Mouse (Mus musculus): Measurements from ENCODE around the gene Nlrc5.
"Not testable (repeated sequence)": the region's sequence is repeated elsewhere in the genome, so short reads cannot be mapped to it uniquely, and the experiment has no call there.

The Nlrc5 gene

GRCm38 (mm10) chr8:94422270-94422669 is 11.9 kb upstream of the Nlrc5 start:
- DNase-seq = no peak

DNA sequence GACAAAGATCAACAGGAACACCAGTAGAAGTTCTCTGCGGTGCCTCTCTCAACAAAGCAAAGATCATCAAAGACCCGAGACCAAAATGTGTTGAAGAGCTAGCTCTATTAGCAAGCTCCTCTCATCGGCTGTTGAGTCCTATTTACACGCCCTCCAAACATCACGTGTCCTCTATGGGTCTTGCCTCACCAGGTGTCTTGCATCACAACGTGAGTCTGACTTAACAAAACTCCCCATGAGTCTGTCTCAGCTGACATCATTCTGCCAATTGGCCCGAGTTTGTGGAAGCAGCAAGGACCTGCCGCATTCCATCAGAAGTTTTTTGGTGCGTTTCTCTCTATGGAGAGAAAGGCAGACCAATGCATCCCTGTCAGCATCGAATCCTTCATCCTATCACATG is 6.2 kb upstream of the Nlrc5 start:
- DNase-seq = no peak

GRCm38 (mm10) chr8:94428420-94428819 is 5.7 kb upstream of the Nlrc5 start:
- DNase-seq = no peak

DNA sequence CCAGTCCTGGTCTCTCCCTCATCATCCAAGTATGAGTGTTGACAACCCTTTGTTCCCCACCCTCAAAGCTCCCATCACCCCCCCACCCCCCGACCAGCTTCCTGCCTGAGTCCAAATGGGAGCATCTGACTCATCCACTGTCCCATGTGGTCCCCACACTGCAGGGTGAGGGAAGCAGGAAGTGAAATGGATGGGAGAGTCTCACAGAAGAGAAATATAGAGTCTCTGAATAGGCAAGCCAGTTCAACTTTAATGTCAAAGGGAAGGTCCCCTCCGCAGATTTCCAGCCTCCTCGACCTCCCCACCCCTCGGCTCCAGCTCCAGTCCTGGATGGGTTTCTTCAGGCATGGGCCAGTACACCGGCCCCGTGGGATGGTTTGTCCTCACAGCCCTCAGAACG is 4.8 kb upstream of the Nlrc5 start:
- DNase-seq = no peak

DNA sequence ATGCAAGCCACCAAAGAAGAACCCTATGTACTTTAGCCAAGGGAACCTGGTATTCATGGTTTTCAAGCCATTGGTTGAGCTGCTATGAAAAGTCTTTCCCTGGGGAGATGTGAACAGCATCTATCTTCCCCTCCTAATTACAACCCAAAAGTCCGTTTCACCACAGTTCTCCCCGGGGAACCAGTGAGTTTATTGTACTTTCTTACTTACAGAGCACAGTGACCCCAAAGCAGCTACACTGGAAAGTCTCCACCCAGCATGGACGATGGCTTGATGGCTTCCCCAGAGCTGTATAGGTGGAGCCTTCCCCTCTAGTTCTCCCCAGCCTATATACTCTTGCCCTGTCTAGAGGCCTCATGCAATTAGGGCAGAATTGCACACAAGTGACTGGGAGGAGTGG is 1.9 kb upstream of the Nlrc5 start:
- DNase-seq = no peak

DNA sequence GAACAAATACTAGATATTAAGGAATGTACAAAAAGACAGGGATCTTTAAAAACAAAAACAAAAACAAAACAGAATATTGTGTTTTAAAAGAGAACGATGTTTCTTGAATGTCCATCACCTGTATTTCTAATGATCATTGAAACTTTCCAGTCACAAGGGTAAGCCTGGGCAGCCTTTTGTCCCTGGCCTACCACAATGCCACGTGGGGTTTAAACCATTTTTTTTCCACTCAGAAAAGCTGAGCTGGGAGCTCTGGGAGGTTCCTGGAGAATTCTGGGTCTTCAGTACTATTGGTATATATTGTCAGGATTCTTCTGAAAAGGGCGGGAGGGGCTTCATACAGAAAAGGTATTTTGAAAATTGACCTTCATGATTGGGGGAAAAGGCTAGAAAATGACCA is 802 bp downstream of the Nlrc5 start:
- DNase-seq = no peak

DNA sequence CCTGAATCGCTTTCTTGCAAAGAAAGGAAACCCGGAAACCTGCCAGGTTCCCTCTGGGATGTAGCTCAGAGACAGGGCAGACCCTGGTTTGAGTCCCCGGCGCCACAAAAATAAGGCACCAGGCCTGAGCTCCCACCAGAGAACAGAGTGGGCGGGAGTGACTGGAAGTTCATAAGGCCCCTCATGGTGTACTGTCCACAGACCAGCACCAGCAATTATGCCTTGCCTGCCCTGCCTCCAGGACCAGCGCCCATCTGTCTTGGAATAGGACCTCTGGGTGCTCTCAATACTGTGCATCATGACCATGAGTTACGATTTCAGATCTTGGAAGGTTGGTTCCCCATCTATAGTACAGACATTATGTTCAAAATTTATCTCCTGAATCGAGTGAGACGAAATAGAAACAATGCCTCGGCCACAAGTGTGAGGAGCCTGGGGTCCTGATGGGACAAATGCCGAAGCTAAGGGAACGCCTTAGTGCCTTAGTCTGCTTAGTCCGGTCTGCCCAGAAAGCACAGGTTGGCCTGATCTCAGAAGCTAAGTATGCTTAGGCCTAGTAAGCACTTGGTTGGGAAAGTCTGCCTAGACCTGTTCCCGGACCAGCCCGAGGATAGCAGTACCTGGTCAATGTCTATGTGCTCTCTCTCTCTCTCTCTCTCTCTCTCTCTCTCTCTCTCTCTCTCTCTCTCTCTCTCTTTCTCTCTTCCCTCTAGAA is 1.4 kb downstream of the Nlrc5 start:
- DNase-seq = no peak

- no peak for DNase-seq
Measured at GRCm38 (mm10) chr8:94436112-94436572, 2.0 kb downstream of the Nlrc5 start.

GRCm38 (mm10) chr8:94436900-94437299 is 2.7 kb downstream of the Nlrc5 start:
- DNase-seq = no peak

GRCm38 (mm10) chr8:94438659-94439058 is 4.5 kb downstream of the Nlrc5 start:
- no peak for DNase-seq

GRCm38 (mm10) chr8:94439691-94440090 is 5.5 kb downstream of the Nlrc5 start:
- DNase-seq = no peak

DNA sequence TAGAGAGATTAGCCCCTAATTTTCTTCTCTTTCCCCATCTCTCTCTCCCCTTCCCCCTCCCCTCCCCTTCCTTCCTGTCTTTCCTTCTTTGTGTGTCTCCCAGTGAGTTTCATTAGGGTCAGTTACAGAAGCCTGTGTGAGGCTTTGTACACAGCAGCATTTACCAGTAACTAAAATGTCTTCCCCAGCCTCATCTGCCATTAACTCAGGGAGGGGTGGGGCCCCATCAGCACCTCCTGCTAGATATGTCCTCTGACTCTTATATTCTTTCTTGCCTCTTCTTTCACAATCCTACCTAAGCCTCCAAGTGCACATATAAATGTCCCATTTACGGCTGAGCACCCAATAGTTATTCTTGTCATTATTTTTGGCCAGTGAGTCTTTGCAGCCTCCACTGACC is 6.2 kb downstream of the Nlrc5 start:
- DNase-seq = no peak

DNA sequence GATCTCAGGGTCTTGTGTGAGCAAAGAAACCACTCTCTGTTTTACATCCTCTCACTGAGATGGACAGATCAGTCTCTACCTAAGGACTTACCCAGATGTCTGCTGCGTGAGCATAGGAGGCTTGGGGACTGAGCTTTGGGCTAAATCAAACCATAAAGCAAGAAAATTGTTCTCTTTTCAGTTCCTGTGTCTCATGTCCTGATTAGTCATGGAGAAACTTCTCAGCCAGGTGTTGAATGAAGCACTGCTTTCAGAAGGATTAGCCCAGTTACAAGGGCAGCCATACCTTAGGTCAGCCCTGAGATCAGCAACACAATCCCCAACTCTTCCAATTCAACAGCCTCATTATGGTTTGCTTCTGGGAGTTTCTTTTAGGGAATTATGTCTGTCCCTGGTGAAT is 7.5 kb downstream of the Nlrc5 start:
- no peak for DNase-seq

- DNase-seq = no peak
Measured at GRCm38 (mm10) chr8:94443153-94443552, 9.0 kb downstream of the Nlrc5 start.

DNA sequence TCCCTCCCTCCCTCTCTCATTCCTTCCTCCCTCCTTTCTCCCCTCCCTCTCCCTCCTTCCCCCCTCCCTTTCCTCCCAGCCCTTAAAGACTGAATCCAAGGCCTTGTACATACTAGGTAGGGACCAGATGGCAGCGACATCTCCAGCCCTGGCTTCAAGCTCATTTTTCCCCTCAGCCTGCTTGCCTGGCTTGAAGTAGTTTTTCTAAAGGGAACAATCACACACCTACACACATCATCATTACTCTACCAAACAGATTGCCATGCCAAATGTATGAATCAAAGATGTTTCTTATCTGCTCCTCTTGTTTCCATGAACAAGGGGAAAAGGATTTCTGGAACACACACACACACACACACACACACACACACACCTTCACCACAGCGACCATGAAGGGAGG is 10.3 kb downstream of the Nlrc5 start:
- DNase-seq = no peak

DNA sequence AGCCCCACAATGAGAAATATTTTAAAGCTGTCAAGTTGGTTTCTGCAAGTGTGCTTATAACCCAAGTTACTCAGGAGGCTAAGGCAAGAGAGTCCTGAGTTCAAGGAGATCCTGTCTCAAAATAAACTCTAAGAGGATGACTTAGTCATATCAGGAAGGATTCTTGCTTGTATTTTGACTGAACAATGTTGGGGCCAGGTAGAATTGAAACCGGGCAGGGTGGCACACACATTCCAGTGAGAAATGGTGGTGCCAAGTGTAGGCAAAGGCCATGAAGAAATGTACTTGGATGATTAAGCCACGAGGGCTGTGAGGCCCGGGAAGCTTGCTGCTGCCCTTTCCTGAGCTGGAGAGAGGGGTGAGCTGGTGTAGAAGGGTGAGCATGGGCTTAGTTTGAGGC is 13.0 kb downstream of the Nlrc5 start:
- no peak for DNase-seq

DNA sequence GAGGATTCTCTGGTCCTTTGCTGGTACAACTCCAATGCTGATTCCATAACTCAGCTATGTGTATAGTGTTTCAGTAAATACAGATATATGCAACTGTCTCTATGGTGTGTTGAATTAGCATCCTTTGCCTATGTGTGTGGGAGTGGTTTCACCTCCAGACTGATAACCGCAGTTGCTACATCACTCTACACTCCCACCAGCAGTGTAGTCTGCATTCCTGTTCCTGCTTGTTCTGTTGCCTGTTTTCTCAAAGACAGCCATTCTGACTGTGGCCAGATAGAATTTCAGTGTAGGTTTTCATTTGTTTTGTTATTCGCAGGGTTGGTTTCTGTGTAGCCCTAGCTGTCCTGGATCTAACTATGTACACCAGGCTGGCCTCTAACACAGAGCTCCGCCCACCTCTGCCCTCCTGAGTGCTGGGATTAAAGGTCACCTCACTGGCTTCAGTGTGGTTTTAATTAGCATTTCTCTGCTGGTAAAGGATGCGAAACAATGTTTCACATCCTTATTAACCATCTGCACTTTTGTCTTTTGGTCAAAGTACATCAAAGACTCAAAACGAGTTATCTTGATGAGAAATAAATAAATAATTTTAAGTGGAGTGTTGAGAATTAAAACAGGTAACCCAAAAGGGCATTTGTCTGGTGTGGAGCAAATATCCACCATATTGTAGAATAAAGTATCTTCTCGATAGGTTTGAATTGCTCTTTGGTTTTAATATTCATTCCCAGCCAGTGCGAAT is 13.6 kb downstream of the Nlrc5 start:
- no peak for DNase-seq

DNA sequence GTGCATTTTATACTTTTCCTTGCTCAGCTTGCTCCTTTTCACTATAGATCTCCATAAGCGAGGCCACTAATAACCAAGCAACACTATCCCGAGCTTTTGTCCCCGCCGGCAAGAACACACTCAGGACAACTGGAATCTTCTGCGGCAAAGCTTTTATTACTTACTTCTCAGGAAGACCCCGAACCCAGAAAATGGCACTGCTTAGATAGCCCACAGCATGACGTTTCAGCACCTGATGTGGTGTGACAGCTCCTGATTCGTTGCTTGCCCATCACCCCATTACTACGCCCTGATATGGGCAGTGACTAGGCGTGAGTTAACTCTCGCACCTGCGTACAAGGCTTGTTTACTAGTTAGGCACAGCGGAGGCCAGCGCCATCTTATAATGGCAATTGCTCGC is 18.8 kb downstream of the Nlrc5 start:
- not testable (repeated sequence) for DNase-seq

DNA sequence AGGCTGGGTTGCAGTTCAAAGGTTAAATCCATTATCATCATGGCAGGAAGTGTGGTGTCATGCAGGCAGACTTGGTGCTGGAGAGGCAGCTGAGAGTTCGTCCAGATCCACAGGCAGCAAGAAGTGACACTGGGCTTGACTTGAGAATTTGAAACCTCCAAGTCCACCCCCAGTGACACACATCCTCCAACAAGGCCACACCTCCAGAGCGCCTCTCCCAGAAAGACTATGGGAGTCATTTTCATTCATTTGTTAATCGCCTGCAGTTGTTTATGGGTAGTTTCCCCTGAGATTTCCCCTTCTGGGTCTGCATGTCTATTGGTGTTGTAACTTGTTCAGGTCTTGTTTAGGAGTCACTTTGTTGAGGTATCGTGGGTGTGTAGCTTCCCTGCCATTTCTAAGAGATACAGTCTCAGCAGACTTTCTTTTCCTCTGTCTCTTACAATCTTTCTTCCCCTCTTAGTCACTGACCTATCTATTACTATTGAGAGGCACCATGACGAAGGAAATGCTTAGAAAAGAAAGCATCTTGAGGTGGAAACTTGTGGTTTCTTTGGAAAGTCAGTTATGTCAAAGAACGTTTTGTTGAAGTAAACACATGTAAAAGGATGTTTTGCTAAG is 19.8 kb downstream of the Nlrc5 start:
- no peak for DNase-seq

- DNase-seq = no peak
Measured at GRCm38 (mm10) chr8:94454905-94455304, 20.7 kb downstream of the Nlrc5 start.

DNA sequence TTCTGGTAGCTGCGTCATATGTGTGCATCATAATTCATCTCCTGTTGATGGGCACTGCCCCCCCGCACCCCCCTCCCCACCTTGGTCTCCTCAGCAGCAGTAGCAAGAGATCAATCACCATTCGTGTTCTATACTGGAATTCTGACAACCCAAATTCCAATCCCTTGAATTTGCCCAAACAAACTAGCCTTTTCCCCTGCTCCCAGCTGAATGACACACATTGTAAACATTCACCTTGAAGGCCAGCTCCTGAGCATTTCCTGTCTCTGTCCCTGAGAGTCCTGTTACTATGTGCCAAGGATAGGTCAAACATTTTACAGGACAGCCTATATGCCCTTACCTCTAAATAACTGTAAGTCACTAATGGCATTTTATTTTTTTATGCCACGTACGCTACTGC is 21.9 kb downstream of the Nlrc5 start:
- DNase-seq = no peak

DNA sequence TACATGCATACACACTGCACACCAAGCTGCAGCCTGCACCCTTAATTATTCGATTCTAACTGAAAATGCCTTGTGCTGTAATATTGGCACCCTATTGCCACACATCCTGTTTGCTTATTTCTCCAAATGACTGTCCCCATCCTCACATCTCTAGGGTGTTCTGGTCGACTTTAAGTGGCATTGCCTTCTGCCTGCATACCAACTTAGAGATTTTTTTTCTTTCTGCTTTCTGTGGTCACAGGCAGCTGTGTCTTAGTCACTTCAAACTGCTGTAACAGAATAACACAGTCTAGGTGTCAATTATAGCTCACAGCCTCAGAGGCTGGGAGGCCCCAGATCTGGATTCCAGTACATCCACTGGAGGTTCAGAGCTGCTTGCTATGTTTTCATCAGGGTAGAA is 24.4 kb downstream of the Nlrc5 start:
- no peak for DNase-seq

- no peak for DNase-seq
Measured at GRCm38 (mm10) chr8:94469656-94470055, 35.5 kb downstream of the Nlrc5 start.

GRCm38 (mm10) chr8:94470794-94471193 is 36.6 kb downstream of the Nlrc5 start:
- DNase-seq = no peak
